Mouse (Mus musculus): ENCODE data around the gene 1700088E04Rik. TPM values are rescaled to one million over a fixed set of nuclear protein-coding genes. Genes with fewer than 3 reads are reported as not detected.

The 1700088E04Rik gene
- 10 to 100 TPM; 12.6 to 13.2 TPM for total RNA-seq (2021)

DNA sequence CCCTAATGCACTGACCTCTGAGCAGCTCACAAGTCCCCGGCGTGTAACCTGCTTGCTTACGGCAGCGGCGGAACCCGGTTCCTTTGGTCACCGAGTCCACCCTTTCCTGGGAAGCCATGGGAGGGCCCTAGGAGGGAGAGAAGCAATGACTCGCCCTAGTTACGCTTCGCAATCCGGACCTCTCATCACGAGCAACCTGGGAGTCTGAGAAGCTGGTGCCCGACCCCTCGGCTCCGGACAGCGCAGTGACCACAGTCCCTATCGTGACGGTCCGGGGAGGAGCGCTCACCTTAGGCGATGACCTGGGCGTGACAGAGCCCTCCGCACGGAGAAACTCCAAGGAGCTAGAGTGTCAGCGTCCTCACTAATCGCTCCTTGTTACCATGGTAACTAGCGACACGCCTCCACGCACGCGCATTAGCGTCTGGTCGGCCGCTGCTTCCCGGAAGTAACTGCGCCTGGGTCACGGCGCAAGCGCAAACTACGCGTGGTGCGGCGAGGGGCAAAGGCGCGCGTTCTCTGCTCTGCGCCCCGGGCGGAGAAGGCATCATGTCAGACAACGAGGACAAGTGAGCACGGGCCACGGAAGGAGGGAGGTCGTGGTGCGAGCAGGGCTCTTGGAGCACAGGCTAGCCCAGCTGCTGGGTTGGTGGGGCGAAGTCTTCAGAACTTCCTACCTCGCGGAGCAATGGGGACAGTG is at the start of gene 1700088E04Rik, which contains the start of gene Polr2f:
Gene 1700088E04Rik, minus strand, starts transcription at position 388 of the 700 bp plus-strand sequence.
Gene Polr2f, plus strand, starts transcription at position 144 of the 700 bp plus-strand sequence.
- peak; percentile 96 for DNase-seq (ENCODE audit: low spot score in 2 of 2)
- intact Hi-C loops (cut with DNase I): loop anchor here (5.0 kb wide), 1 partner anchor 64 kb away; the partner anchor contains the start of gene Eif3l

DNA sequence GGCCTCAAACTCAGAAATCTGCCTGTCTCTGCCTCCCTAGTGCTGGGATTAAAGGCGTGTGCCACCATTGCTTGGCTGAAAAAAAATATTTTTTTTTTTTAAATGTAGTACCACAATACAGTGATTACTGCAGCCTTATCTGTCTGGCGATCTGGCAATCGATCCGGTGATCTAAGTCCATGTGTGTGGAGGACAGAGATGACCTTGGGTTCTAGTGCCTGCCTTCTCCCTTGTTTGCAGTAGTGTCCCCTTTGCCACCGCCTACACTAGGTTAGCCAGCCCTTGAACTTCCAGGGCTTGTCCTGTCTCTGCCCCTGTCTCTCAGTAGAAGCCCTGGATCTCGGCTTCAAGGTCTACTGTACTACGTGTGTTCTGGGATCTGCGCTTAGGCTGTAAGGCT is 46.8 kb upstream of the 1700088E04Rik start:
- no peak for DNase-seq (ENCODE audit: low spot score in 2 of 2)
- intact Hi-C loops (cut with DNase I): no loop called here

DNA sequence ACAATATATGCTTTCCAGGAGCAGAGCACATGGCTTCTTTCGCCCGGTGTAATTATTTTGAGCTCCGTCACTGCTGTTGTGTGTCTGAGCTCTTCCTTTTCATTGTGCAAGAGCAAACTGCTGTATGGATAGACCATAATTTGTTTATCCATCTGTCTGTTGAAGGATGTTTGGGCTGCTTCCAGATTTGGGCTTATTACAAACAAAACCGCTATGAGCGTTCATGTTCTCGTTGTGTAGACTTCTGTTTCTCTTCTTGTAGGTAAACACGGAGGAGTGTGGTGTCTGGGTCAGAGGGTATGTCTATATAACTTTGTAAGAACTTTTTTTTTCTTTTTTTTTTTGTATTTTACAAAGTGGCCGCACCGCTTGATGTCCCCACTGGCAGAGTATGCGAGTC is 44.2 kb upstream of the 1700088E04Rik start:
- DNase-seq (ENCODE audit: low spot score in 2 of 2): no peak
- intact Hi-C loops (cut with DNase I): no loop called here

DNA sequence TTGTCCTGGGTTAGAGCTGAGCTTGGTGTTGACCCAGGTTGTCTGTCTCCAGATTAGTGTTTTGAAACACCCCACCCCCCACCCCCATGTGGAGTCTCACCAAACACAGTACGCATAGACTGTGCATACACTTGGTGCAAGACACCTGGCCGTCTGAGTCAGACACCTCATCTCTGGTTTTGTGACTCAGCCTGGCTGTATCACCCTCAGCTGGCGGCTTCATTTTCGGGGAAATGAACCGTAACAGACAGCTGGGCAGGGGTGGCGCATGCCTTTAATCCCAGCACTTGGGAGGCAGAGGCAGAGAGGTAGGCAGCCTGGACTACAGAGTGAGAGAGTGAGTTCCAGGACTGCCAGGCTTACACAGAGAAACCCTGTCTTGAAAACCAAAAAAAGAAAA is 35.9 kb upstream of the 1700088E04Rik start:
- intact Hi-C loops (cut with DNase I): no loop called here
- DNase-seq (ENCODE audit: low spot score in 2 of 2): no peak

DNA sequence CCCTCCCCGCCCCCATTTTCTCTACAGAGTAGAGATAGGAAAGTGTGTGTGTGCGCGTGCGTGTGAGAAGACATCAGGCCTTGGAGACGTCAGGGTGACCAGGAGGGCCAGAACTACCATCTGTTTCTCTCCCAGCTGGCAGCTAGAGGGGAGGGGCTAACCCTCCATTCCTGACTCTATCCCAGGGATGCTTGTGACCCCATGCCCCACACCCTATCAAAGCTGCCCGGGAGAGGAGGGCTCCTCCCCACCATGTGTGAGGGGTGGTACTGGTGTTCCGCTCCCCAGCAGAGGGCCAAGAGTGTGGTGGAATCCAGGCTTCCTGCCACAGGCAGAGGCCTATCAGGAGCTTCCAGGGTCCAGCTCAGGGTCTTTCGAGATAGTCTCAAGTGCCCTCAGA is 25.7 kb upstream of the 1700088E04Rik start:
- intact Hi-C loops (cut with DNase I): no loop called here

DNA sequence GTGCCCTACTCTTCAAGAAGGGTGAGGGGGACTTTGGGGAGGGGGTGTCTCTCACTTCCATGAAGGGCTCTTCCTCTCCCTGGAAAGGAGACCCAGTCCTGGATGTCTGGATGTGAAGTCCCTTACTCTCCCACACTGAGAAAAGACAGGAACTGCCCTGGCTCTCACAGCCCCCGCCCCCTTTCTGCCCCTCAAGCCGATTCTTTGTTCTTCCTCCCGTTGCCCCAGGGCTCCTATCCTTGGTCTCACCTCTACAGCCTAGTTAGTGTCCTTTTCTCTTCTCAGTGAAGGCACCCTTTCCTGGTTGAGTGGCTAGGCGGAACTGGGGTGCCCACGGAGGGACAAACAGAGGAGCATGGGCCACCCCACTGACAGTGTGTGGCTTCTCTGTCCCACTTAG is 24.1 kb upstream of the 1700088E04Rik start, which contains the start of gene Sox10:
Gene Sox10, minus strand, starts transcription at position 101 of the 400 bp plus-strand sequence.
- DNase-seq (ENCODE audit: low spot score in 2 of 2): no peak
- intact Hi-C loops (cut with DNase I): no loop called here

More for the DNA sequence above, 25.7 kb upstream of the 1700088E04Rik start:
- DNase-seq (ENCODE audit: low spot score in 2 of 2): no peak

DNA sequence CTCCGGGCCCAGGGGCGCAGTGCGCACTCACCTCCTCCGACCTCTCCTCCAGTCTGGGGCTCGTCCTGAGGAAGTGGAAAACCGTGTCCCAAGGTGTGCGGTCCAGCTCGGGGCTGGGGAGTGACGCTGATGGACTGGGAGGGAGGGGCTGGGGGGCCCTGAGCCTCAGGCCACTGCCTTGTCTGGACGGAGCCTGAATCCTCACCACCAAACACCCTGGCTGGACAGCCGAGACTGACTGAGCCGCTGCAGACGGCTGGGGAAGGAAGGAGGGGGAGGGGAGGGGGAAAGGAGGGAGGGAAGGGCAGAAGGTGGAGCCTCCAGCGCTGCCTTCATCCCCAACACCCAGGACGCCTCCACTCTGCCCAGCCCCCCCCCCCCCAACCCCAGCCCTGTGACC is 23.2 kb upstream of the 1700088E04Rik start:
- intact Hi-C loops (cut with DNase I): no loop called here

DNA sequence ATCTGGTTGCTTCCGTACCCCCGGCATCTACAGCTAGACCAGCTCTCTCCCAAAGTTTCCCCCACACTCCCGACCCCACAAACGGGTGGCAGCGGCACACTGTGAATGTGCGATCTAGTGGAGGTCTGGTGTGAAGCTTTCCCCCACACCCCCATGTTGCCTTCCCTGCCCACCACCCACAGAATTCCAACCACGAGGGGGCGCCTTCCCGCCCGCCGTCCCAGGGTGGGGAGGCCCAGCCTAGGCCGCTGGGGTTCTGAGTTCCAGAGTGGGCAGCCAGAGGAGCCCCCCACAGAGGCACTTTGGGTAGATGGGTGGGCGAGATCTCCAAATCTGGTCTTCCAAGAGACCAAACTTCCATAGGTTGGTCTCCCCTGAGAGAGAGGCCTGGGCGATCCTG is 21.8 kb upstream of the 1700088E04Rik start:
- DNase-seq (ENCODE audit: low spot score in 2 of 2): no peak
- intact Hi-C loops (cut with DNase I): no loop called here

More for the DNA sequence above, 23.2 kb upstream of the 1700088E04Rik start:
- DNase-seq (ENCODE audit: low spot score in 2 of 2): no peak

DNA sequence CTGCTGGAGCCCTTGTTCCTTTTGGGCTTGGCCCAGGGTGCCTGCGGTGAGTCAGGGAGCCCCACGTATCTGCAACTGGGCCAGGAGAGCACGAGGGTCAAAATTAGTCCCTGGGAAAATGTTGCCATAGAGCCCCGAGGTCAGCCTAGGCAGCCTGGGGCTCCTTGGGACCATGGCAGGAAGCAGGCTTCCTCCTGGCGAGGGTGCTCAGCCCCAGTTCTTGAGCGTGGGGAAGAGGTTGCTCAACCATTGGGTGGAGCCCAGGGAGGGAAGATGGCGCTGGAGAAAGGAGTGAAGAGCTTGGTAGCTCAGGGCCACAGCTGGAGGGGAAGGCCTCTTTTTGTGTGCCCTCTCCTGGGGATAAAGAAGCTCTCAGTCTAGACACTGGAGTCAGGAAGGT is 21.2 kb upstream of the 1700088E04Rik start:
- DNase-seq (ENCODE audit: low spot score in 2 of 2): no peak
- intact Hi-C loops (cut with DNase I): no loop called here

DNA sequence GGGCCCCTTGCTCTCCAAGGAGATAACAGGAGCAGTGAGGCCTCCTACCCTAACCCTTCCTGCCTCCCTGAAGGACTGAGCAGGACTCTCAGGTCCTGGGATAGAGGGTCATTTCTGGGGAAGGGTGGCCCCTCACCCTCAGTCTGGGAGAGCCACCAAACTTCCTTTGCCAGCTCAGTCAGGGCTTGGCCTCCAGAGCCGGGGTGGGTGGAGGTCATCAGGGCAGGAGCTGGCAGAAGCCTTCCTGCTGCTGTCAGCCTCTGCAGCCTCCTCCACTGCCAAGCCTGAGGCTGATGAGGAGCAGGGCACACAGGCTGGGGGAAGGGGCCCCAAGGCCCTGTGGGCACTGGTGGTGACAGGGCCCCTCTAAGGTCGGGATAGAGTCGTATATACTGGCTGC is 14.5 kb upstream of the 1700088E04Rik start:
- intact Hi-C loops (cut with DNase I): no loop called here
- no peak for DNase-seq (ENCODE audit: low spot score in 2 of 2)

DNA sequence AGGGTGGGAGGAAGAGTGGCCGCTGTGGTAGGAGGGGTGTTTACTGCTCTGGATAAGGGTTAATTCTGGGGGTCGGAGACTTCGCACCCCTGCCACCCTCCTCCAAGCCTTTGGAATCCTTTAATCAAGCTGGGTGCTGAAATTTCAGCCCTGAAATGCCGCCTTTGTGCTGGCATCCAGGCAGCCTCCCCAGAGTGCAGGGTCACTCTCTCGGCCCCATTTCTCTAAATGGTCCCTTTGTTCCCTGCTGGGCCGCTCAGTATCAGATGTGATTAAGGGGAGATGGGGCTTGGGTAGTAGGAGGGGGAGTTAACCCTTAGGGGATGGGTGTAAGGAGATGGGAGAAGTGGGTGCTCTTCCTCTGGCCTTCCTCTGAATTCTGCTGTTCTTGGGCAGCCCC is 11.7 kb upstream of the 1700088E04Rik start:
- intact Hi-C loops (cut with DNase I): no loop called here
- DNase-seq (ENCODE audit: low spot score in 2 of 2): no peak

DNA sequence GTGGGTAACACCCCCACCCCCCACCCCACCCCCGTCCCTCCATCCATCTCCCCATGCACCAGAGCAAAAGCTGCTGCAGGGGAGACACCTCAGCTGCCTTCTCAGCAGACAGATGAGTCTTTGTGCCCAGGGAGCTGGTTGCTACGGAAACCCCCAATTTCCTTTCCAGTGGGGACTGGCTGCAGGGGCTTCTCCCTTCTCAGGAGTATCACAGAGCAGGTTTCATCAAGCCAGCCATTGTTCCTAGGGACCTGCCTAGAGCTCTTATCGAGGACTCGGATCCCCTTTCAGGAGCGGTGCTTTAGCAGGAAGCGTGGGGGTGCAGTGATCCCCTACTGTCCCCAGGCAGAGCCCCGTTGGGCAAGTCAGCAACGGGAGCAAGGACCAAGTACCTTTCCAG is 10.8 kb upstream of the 1700088E04Rik start:
- no peak for DNase-seq (ENCODE audit: low spot score in 2 of 2)
- intact Hi-C loops (cut with DNase I): no loop called here

DNA sequence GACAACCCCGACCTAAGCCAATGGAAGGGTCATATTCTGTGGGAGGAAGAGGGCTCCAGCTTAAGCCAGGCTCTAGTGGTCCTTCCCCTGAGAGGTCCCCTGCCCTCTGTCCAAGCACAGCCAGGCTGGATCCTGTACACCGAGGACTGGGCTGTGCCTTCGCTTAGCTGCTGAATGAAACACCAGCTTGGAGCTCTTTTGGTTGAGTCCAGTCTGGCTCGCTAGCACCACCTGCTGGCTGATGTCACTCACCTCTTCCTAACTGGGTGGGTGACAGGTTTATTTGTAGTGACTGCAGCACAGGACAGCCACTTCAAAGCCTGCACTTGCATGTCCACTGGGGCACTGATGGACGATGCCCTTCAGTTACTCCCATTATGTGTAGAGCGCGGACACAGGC is 7.5 kb upstream of the 1700088E04Rik start:
- intact Hi-C loops (cut with DNase I): no loop called here

DNA sequence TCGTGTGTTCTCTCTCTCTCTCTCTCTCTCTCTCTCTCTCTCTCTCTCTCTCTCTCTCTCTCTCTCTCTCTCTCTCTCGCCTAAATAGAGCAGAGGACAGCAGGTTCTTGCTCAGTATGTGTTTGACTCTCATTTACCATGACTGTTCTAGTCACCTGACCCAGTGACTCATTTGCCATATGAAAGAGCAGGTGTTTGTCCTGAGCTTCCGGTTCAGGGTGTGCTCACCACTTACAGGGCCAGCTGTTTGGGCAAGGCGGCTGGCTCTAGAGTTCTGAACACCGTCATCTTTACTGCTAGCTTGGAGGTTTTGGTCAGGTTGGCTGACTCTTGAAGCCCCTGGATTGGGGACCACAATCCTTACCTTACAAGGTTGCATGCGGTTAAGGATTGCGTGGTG is 4.5 kb upstream of the 1700088E04Rik start:
- intact Hi-C loops (cut with DNase I): no loop called here
- no peak for DNase-seq (ENCODE audit: low spot score in 2 of 2)

More for the DNA sequence above, 7.5 kb upstream of the 1700088E04Rik start:
- DNase-seq (ENCODE audit: low spot score in 2 of 2): peak; percentile 64 to 69

DNA sequence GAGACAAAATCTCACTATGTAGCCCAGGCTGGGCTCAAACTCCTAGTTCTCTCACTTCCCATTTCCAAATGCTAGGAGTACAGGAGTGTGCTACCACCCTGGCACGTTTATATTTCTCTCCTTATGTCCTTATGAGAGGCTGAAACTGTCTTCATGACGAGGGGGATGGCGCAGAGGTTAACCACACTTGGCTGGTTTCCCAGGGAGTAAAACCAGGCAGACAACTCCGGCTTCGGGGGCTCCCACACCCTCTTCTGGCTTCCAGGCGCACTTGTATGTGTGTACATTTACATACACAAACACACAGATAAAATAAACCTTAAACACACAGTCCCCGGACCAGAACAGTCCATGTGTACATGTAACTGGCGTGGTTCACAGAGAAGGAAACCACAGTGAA is 3.0 kb upstream of the 1700088E04Rik start:
- no peak for DNase-seq (ENCODE audit: low spot score in 2 of 2)
- intact Hi-C loops (cut with DNase I): loop anchor here (5.0 kb wide), 1 partner anchor 67 kb away; the partner anchor contains the start of gene Eif3l

DNA sequence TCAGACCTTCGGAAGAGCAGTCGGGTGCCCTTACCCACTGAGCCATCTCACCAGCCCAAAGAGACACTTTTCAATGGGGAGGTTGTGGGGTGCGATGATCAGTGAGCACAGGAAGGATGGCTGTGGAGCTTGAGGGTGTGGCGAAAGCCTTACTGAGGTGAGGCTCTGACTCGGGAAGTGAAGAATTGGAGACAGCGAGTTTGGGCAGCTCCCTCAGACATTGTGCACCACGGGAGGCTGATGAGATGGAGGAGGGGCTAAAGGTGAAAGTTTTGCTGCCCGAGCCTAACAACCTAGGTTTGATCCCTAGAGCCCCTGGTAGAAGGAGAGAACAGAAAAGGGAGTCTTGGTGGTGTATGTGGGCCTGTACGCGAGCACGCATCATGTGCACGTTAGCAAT is 2.3 kb upstream of the 1700088E04Rik start:
- no peak for DNase-seq (ENCODE audit: low spot score in 2 of 2)
- intact Hi-C loops (cut with DNase I): loop anchor here (5.0 kb wide), 1 partner anchor 66 kb away; the partner anchor contains the start of gene Eif3l

DNA sequence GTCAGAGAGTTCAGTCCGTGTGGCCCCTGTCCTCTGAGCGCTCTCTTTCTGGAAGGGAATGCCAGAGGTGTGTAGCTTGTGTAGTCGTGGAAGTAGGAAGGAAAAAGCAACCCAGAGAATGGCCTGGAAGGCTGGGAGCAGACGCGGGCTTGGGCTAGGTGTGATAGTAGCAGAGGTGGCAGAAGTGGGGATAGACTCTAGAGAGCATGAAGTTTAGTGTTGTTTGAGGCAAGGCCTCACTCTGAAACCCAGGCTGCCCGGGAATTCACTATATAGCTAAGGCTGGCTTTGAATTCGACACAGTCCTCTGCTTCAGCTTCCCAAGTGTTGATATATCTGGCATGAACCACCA is 489 bp upstream of the 1700088E04Rik start:
- intact Hi-C loops (cut with DNase I): loop anchor here (5.0 kb wide), 1 partner anchor 64 kb away; the partner anchor contains the start of gene Eif3l

DNA sequence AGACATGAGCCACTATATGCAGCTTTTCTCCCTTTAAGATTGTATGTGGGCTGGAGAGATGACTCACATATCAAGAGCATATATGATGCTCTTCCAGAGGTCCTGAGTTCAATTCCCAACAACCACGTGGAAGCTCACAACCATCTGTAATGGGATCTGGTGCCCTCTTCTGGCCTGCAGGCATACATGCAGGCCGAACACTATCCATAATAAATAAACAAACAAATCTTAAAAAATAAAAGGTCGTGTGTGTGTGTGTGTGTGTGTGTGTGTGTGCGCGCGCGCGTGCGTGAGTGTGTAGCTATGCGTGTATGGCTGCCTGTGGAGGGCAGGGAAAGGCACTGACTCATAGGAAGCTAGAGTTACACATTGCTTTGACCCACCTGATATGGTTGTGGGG is 1.4 kb downstream of the 1700088E04Rik start:
- intact Hi-C loops (cut with DNase I): loop anchor here (5.0 kb wide), 1 partner anchor 62 kb away; the partner anchor contains the start of gene Eif3l
- no peak for DNase-seq (ENCODE audit: low spot score in 2 of 2)

More for the DNA sequence above, 489 bp upstream of the 1700088E04Rik start:
- no peak for DNase-seq (ENCODE audit: low spot score in 2 of 2)

DNA sequence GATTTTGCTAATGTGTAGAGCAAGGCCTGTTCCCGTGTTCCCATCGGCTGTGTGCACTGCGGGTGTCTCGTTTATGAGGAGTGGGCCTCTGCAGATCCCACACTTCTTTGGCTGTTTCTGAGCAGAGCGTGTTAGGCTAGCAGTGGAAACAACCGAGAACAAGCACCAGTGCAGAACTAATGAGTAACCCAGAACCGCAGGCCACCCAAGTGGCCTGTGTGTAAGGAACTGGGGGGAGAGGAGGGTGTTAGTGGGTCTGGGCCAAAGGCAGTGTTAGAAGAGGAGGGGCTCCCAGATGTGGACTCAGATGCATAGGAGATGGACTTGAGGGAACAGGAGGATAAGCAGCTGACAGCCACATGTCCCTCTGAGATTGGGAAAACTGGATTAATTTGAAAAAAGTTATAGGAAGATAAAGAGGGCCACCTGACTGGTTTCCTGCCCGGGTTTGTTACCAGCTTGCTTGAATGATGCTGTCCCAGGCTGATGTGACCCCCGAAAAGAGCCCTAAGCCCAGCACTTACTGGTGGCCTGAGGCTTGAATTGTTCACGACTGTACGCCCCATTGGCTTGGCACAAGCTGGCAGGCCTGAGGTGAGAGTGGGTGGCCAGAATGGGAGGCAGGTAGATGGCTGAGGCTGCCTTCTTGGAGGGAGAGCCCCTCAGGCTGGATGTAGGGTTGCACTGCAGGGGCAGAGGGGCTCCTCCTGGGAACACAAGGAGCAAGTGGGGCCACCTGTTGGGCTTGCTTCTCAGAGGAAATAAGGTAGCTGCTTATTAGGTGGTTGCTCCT is 5.1 kb downstream of the 1700088E04Rik start:
- no peak for DNase-seq (ENCODE audit: low spot score in 2 of 2)
- intact Hi-C loops (cut with DNase I): no loop called here

DNA sequence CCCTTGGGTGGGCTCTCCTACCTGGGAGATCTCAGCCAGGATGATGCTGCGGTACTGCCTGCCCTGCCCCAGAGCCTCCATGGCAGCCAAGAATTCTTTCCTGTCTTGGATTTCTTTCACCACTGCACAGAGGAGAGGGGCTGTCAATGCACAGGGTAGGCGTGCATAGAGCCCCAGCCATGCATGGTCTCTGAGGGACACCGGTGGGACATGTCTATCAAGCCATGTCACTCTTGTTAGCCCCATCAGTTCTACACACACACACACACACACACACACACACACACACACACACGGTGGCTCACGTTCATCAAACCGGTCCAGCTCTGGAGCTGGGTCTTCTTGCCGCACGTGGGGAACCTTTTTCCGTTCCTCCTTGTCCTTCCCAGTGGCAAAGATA is 5.7 kb downstream of the 1700088E04Rik start:
- DNase-seq (ENCODE audit: low spot score in 2 of 2): no peak
- intact Hi-C loops (cut with DNase I): no loop called here
